Mouse (Mus musculus): Measurements from ENCODE around the gene Olfr1416.
A peak's percentile ranks its signal among the peaks of the same experiment; 100 is the strongest.
"Not testable (repeated sequence)": the region's sequence is repeated elsewhere in the genome, so short reads cannot be mapped to it uniquely, and the experiment has no call there.

The Olfr1416 gene

GRCm38 (mm10) chr1:92485013-92485412, at the start of gene Olfr1416:
Olfr1416 (minus strand) TSS chr1:92485113.
- no peak for DNase-seq

GRCm38 (mm10) chr1:92523764-92524163, 38.9 kb upstream of the Olfr1416 start:
- no peak for DNase-seq

- no peak for DNase-seq
These were observed 36.5 kb upstream of the Olfr1416 start for GRCm38 (mm10) chr1:92521376-92521775.

GRCm38 (mm10) chr1:92519046-92519445, 34.1 kb upstream of the Olfr1416 start:
- no peak for DNase-seq

DNA sequence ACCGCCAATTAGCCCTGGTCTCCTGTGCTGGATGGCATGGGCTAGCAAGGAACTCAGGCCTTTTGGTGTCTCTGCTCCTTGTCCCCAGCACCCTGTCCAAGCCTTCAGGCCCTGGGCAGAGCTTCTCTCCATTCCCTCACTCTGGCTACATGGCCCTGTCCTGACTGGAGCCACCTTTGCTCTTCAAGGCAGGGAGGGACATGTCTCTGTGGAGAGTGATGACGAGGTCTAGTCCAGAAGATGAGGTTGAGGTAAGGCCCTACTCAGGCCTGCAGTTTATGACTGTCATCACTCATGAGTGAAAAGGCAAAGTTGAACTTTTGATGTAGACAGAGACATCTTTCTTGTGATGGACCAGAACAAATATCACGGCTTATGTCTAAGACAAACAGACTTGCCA, 33.6 kb upstream of the Olfr1416 start, which contains the start of gene Olfr1414:
TSS of gene Olfr1414 (minus strand) at position 101 of the 400 bp plus-strand sequence.
- no peak for DNase-seq

- no peak for DNase-seq
These were observed 30.5 kb upstream of the Olfr1416 start for GRCm38 (mm10) chr1:92515390-92515789.

DNA sequence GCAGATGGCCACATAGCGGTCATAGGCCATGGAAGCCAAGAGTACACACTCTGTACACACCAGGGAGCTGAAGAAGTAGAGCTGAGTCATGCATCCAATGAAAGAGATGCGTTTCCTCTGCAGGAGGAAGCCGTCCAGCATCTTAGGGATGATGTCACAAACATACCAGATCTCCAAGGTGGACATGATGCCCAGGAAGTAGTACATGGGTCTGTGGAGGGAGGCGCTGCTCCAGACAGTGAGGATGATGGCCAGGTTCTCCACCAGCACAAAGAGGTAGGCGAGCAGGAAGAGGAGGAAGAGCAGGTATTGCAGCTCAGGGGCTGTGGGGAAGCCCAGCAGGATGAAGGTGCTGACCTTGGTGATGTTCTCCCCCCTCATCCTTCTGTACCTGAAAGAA, 26.7 kb upstream of the Olfr1416 start:
- DNase-seq: not testable (repeated sequence)

GRCm38 (mm10) chr1:92496001-92496400, 11.1 kb upstream of the Olfr1416 start, which contains the start of gene Olfr1415:
Olfr1415 (minus strand) TSS chr1:92496101.
- no peak for DNase-seq

DNA sequence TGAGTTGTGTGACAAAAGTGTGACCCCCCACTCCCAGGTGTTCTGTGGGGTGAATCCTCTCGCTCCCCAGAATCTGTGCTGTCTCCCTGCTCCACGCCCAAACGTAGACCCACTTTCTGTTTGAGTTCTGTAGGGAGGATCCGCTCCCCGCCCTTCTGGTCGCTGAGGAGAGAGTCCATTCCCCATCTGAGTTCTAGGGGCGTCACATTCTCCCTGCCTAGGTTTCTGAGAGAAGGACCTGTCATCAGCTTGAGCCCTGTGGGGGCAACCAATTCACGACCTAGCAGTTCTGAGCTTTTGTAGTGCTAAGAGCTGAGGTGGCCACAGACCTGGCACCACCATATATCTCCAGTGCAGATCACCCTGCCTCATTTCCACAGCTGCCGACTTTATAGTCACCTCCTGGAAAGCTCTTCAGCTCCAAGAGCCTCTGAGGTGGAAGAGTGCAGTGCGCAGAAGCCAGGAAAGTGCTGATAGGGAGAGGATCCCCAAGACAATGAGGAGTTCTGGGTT, 10.8 kb downstream of the Olfr1416 start:
- no peak for DNase-seq

GRCm38 (mm10) chr1:92473165-92474041, 11.5 kb downstream of the Olfr1416 start, which contains the start of gene Ndufa10:
Ndufa10 (minus strand) TSS chr1:92473860.
- peak; percentile 87 to 98 for DNase-seq

GRCm38 (mm10) chr1:92468891-92469290, 16.0 kb downstream of the Olfr1416 start:
- no peak for DNase-seq

DNA sequence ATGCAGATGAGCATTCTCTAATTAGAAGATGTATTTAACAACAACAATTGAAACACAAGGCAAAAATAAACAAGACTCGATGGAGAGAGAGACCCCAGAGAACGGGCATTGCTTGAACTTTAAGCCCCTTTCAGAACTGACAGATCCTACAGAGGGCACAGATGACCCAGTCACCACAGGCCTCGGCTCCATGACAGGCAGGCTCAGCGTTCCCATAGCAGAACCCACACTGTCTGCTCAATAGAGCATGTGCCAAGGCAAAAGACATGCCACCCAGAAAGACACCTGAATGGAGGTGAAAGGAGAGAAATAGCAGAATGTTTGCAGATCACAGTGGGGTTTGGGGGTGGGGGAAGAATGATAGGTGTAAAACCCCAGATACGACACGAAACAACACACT, 26.5 kb downstream of the Olfr1416 start:
- DNase-seq: no peak

DNA sequence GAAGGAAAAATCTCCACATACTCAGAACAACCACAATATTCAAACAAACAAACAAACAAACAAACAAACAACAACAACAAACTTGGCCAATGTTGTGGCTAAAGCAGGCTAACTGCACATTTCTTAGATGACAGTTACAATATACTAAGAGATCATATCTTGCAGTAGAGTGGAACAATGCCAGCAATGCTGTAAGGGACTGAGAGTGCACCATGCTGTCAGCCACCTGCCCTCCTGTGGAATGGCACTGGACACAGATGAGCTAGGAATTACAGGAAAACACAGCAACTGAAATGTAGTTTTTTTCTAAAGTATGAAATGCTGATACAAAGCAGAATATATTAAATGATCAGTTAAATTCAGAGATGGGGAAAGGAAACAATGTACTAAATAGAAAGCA, 27.2 kb downstream of the Olfr1416 start:
- no peak for DNase-seq

DNA sequence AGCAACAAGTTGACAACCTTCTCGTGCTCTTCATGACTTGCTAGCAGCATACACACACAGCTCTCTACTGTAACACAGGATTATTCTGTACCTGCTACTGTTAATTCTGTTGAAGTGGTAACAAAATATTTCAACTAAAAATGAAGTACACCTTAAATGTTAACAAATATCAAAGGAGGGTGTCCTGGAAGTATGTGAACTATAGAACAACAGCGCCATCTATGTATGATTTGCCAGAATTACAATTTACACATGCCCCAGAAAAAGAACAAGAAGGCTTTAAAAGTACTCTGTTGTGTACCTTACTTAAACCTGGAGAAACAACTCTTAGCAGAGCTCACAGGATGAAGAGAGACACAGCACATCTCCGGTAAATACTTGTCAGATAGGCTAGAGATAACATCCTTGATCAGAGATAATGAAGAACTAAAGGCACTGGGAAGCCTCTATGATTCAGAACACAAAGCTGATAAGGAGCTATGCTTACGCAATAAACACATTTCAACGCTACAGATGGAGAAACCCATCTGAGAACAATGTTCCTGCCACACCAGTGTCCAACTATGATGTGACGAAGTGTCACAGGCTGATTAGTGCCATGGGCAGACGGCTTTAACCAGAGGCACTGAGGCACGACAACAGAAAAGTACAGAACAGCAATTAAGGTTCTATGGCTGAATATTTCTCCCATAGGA, 31.0 kb downstream of the Olfr1416 start:
- no peak for DNase-seq

- no peak for DNase-seq
These were observed 36.6 kb downstream of the Olfr1416 start for GRCm38 (mm10) chr1:92448293-92448692.

- no peak for DNase-seq
These were observed 43.4 kb downstream of the Olfr1416 start for GRCm38 (mm10) chr1:92441453-92442063.

DNA sequence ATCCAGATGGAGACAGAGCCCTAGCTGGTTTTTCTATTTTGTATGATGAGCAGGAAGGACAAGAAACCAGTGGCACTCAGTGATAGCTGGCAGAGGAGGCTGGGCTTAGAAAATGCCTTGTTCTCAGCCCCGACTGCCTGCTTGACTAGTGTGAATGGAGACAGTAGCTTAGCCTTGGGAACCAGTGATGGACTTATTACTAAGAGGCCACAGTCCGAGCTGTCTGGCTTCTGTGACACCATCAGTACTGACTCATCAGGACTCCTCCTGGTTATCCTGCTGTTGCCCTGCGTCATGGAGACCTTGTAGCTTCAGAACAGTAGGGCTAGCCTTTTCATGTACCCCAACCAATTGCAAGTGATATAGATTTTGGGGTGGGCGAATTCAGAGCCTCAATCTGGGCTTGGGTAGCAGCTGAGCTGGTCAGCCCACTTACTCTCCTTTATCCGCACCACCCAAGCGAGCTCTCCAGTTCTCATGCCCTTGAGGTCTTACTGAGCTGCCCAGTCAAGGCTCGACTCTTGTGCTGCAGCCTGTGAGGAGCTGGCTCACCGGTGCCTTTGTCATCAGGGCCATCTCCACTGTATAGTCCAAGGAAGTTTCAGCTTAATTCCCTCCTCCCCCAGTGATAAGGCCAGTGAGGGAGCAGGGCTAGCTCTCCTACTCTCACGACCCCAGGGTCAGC, 44.7 kb downstream of the Olfr1416 start:
- no peak for DNase-seq

GRCm38 (mm10) chr1:92437678-92438271, 47.1 kb downstream of the Olfr1416 start:
- no peak for DNase-seq

GRCm38 (mm10) chr1:92436831-92437321, 48.0 kb downstream of the Olfr1416 start:
- DNase-seq: no peak

DNA sequence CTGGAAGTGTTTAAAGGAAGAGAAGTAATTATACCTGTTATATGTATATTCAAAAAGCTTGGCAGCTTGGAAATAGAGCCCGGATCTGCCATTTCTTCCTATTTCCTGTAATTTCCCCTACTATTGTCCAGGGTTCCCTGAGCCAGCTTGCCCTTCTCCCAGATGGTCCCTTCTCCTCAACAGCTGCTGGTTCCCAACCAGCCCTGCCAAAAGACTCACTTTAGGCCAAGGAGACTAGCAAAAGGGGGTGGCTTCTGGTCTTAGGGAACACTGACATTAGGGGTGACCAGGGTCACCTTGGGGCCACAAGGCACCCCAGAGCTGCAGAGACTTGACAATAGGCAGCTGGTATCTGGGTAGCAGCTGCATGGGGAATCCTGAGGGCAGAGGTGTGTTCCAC, 49.9 kb downstream of the Olfr1416 start:
- DNase-seq: no peak

DNA sequence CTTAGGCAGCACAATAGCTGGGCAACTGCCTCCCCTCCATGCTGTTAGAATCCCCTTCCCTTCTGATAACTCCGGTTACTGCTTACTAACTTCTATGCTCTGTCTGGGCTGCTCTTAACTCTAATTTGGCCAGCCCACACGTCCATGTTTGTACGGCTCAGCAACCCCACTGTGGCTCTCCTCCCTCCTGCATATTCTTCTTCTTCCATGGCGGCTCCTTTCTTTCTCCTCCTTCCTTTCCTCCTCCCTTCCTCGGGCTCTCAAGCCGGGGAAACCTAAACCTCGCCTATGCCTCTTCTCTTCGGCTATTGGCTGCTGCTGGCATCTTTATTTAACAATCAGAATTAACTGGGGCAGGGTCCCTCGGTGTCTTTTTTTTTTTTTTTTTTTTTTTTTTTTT, 52.1 kb downstream of the Olfr1416 start:
- DNase-seq: no peak

- no peak for DNase-seq
These were observed 52.8 kb downstream of the Olfr1416 start for GRCm38 (mm10) chr1:92432098-92432497.

All from spleen, adult 18-20 months (tissue).